Mouse (Mus musculus) embryonic facial prominence, embryonic 14.5 days (tissue): ENCODE data around the gene Spop. TPM values are rescaled to one million over a fixed set of nuclear protein-coding genes. Genes with fewer than 3 reads are reported as not detected.

Experiments used
- ATAC-seq: fragments of 200-750 bp; cut with Nextera tagmentation; 2 replicates; pipeline ENCODE4 v1.8.0; 2017; ENCODE audit warnings: low read depth, moderate number of reproducible peaks, moderate TSS enrichment
- DNase-seq: peaks from one replicate; pipeline ENCODE4 v3.0.0-alpha.2; 2015; ENCODE audit warnings: low spot score
- H3K27ac ChIP-seq: fragments of 300-500 bp; sonication (generic); replicated peaks from 2 replicates; pipeline ENCODE4 v1.5.1; 2014; ENCODE audit warnings: low read depth, mild to moderate bottlenecking, low read length, moderate library complexity
- H3K27me3 ChIP-seq: fragments of 300-500 bp; sonication (generic); replicated peaks from 2 replicates; pipeline ENCODE4 v1.6.1; 2014; ENCODE audit warnings: low read length; ENCODE audit not compliant: control insufficient read depth, insufficient read depth
- H3K36me3 ChIP-seq: fragments of 300-500 bp; sonication (generic); 2 replicates; pipeline ENCODE4 v1.6.1; 2014; ENCODE audit warnings: low read length, mixed read lengths; ENCODE audit not compliant: control insufficient read depth, insufficient read depth
- H3K4me1 ChIP-seq: fragments of 300-500 bp; sonication (generic); 2 replicates; pipeline ENCODE4 v1.6.1; 2014; ENCODE audit warnings: antibody characterized with exemption, low read length; ENCODE audit not compliant: control insufficient read depth, insufficient read depth
- H3K4me2 ChIP-seq: fragments of 300-500 bp; sonication (generic); 2 replicates; pipeline ENCODE4 v1.6.1; 2014; ENCODE audit warnings: low read depth, mild to moderate bottlenecking, low read length, moderate library complexity, mixed read lengths
- H3K4me3 ChIP-seq: fragments of 300-500 bp; sonication (generic); 2 replicates; pipeline ENCODE4 v1.5.1; 2014; ENCODE audit warnings: low read depth, mild to moderate bottlenecking, low read length
- H3K9ac ChIP-seq: fragments of 300-500 bp; sonication (generic); 2 replicates; pipeline ENCODE4 v1.6.1; 2014; ENCODE audit warnings: low read depth, mild to moderate bottlenecking, low read length, moderate library complexity, mixed read lengths
- H3K9me3 ChIP-seq: fragments of 300-500 bp; sonication (generic); 2 replicates; pipeline ENCODE4 v1.6.1; 2016; ENCODE audit warnings: low read length; ENCODE audit not compliant: control insufficient read depth
- WGBS: fragments of 180-500 bp; shearing (Covaris S2); extraction: QIAGEN DNeasy Blood & Tissue Kit; methylation state at CpG from one replicate; pipeline ENCODE4 v1.1.7; 2014; 5-methylcytosine and 5-hydroxymethylcytosine counted together
- polyA plus RNA-seq: library from polyadenylated mRNA; unstranded; fragments of >200 nt; fragmentation: Nextera tagmentation; extraction: Ambion mirVana; gene quantifications from 2 replicates; pipeline ENCODE4 v1.2.1, GENCODE M21; 2014

The Spop gene
- polyA plus RNA-seq, 1 experiment from 2014 or later: 98.3 TPM

DNA sequence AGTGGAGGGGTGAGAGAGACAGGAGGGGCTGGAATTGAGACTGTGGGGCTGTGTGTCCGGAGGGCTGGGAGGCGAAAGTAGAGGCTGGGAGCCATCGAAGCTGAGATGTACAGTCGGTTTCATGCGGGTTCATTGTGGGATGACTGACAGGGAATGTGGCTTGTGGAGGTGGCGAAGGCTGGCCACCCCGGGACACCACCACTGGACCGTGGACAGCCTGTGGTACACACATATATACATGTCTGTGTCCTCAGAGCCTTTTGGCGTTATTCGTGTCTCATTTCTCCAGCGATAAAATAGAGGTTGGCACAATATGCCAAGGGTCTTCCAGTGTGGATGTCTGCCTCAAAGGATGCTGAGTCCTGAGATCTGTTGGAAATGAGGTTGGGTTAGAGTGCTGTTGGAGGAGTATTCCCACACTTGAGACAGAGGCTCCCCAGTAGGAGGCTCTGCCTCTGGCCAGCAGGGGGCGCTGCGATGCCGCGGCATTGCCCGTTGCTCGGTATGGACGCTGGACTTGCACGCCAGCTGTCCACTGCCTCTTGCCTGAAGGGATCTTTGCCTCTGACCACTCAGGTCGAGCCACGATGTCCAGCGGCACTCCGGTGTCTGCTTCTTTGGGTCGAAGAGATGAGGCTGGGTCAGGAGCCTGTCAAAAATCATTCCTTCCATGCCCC lies 119.7 kb downstream of the Spop start:
- Histone ChIP-seq H3K4me1 (peaks cover 4% of the 10 kb centered on the region), H3K4me2 (peak overlapping the region; percentile 53), H3K27me3 (no peaks in the 10 kb centered on the region), H3K27ac (no peak overlapping the region; the same call in 1 of the 2 replicates), H3K36me3 (no peaks in the 10 kb centered on the region), H3K9me3 (no peaks in the 10 kb centered on the region), H3K9ac (peak overlapping the region; percentile 34; the same call in 1 of the 2 replicates), H3K4me3 (peak overlapping the region; percentile 8; the same call in 1 of the 2 replicates)
- 25% methylated on average over 23 of the region's 24 CpGs for WGBS
- peak; percentile 86 for ATAC-seq
- peak; percentile 83 for DNase-seq

DNA sequence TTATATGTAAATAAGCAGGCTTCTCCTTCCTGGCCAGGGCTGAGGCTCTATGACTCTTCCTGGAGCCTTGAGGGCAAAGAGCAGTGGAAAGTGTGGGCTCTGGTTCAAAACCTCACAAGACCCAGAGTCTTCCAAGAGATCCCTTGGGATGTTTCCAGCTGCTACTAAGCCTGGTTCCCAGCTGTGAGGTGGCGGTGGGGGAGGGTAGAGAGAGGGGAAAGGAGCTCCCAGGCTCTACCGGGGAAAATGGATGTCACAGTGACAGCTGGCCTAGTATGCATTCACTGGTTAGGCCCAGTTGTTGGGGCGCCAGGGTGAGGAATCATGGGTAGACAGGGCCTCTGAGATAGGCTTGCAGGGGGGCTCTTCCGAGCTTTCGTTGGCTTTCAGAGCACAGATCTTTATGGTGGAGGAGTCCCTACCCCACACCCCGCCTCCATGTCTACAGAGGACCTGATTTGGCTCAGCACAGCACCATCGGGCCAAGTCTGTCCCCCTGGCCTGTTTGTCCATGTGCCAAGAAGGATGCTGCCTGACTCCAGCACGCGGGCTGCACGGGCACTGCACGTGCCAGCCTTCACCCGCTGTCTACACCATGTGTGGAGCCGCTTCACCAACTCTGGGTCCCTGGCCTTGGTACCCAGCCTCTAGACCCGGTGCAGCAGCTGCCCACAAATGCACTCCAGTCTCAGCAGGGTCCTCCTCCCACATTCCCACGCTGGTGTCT lies 124.7 kb downstream of the Spop start:
- H3K9ac ChIP-seq: no peak overlapping the region
- H3K27ac ChIP-seq: peak overlapping the region; percentile 12; the same call in 1 of the 2 replicates
- H3K9me3 ChIP-seq: no peaks in the 10 kb centered on the region
- H3K27me3 ChIP-seq: no peaks in the 10 kb centered on the region
- 64% methylated on average over 15 of the region's 15 CpGs for WGBS
- peak; percentile 60 for ATAC-seq
- H3K36me3 ChIP-seq: no peaks in the 10 kb centered on the region
- peaks cover 22% of the 10 kb centered on the region for H3K4me1 ChIP-seq
- peak; percentile 86 for DNase-seq
- H3K4me3 ChIP-seq: no peak overlapping the region
- no peak overlapping the region for H3K4me2 ChIP-seq

DNA sequence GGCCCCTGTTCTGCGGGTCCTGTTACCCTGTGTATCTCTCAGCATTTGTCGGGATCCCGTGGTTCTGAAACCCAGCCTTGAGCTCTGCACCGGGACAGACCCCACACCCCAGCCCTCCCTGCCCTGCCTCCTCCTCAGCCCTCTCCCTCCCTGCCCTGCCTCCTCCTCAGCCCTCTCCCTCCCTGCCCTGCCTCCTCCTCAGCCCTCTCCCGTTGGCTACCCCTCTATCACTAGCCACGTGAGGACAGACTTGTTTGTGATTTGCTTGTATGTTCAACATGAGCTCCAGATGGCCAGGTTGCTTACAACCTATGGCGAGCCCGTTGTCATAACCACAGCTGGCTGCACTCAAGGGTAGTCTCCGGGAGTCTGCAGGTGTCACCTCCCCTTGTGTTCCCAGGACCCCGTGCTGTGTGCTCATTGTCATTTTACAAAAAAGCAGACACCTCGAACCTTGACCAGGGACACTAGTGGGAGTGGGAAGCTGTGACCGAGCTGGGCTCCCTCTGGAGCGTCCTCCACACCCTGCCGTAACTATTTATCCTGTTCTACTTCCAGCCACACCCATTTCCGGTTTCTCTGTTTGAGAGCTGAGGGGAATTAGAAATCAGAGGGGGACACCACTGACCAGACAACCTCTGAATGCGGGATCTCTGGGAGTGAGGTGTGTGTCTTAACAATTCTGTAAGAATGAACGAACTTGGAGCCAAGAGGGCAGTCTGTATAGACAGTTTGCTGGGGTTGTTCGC lies 126.9 kb downstream of the Spop start:
- Histone ChIP-seq H3K27me3 (no peaks in the 10 kb centered on the region), H3K36me3 (no peaks in the 10 kb centered on the region), H3K4me2 (no peak overlapping the region), H3K4me1 (peaks cover 22% of the 10 kb centered on the region), H3K9me3 (no peaks in the 10 kb centered on the region), H3K4me3 (no peak overlapping the region), H3K9ac (no peak overlapping the region), H3K27ac (no peak overlapping the region)
- DNase-seq: no peak
- no peak for ATAC-seq
- 29% methylated on average over 18 of the region's 18 CpGs for WGBS

Other genes with a start within 250 kb of the Spop start
- gene Tac4, start 152.6 kb upstream of the Spop start, polyA plus RNA-seq: not detected in 2 replicates
- gene Kat7, start 103.8 kb upstream of the Spop start, polyA plus RNA-seq: 57.9 and 66.5 TPM in 2 replicates
- gene Fam117a, start 77.1 kb upstream of the Spop start, polyA plus RNA-seq: 15.2 and 15.5 TPM in 2 replicates
- gene Slc35b1, start 29.4 kb upstream of the Spop start, polyA plus RNA-seq: 105 and 108 TPM in 2 replicates
- 0.72 and 1.1 TPM in 2 replicates for gene Nxph3, start 100.5 kb downstream of the Spop start, polyA plus RNA-seq
- gene Ngfr, start 173.7 kb downstream of the Spop start, polyA plus RNA-seq: 47.5 and 58.7 TPM in 2 replicates